Mouse (Mus musculus): ENCODE results near the gene 1110059G10Rik. TPM values are rescaled to one million over a fixed set of nuclear protein-coding genes. Genes with fewer than 3 reads are reported as not detected.

1110059G10Rik gene
- total and polyA plus RNA-seq, 3 experiments, result 8.7 to 20.9 TPM; not detected in 1

- TF ChIP-seq POLR2AphosphoS2 (IDR thresholded peaks at IDR 0.05; ENCODE audit: low read length) (no peak), TCF12 (IDR thresholded peaks at IDR 0.05; ENCODE audit: low read depth, low read length) (no peak), ELF1 (IDR thresholded peaks at IDR 0.05; ENCODE audit: low read depth, low read length) (no peak)
- no peaks in the 10 kb centered on the region for H3K36me3 ChIP-seq (ENCODE audit: control insufficient read depth in 1 of 2, insufficient read depth in 2 of 2, low read length in 2 of 2)
- no peaks in the 10 kb centered on the region for H3K79me2 ChIP-seq (ENCODE audit: control insufficient read depth, insufficient read depth, low read length, poor library complexity)
- no peak overlapping the region for H3K27ac ChIP-seq (ENCODE audit: control insufficient read depth, low read depth, low read length)
- H3K4me3 ChIP-seq (ENCODE audit: control insufficient read depth in 1 of 2, insufficient read depth in 1 of 2, low read depth in 2 of 2, low read length in 2 of 2), result no peak overlapping the region
- H3K27me3 ChIP-seq (ENCODE audit: control insufficient read depth in 1 of 2, insufficient read depth in 2 of 2, low read length in 2 of 2), result no peaks in the 10 kb centered on the region
- H3K9me3 ChIP-seq (replicated peaks; ENCODE audit: insufficient read depth, low read length), result no peaks in the 10 kb centered on the region
- DNase-seq (ENCODE audit: low read depth, low spot score), result no peak
- H3K9ac ChIP-seq (ENCODE audit: control insufficient read depth, low read depth, low read length, poor library complexity, severe bottlenecking), result no peak overlapping the region
- no peaks in the 10 kb centered on the region for H3K4me1 ChIP-seq (ENCODE audit: control insufficient read depth in 1 of 2, insufficient read depth in 2 of 2, low read length in 2 of 2)
Observed at GRCm38 (mm10) chr9:122902717-122903535, 47.9 kb downstream of the 1110059G10Rik start.

GRCm38 (mm10) chr9:122901047-122901446 lies 49.8 kb downstream of the 1110059G10Rik start:
- DNase-seq (ENCODE audit: low read depth, low spot score), result no peak
- H3K9me3 ChIP-seq (replicated peaks; ENCODE audit: insufficient read depth, low read length), result no peaks in the 10 kb centered on the region
- no peaks in the 10 kb centered on the region for H3K36me3 ChIP-seq (ENCODE audit: control insufficient read depth in 1 of 2, insufficient read depth in 2 of 2, low read length in 2 of 2)
- H3K9ac ChIP-seq (ENCODE audit: control insufficient read depth, low read depth, low read length, poor library complexity, severe bottlenecking), result no peak overlapping the region
- H3K79me2 ChIP-seq (ENCODE audit: control insufficient read depth, insufficient read depth, low read length, poor library complexity), result no peaks in the 10 kb centered on the region
- no peaks in the 10 kb centered on the region for H3K4me1 ChIP-seq (ENCODE audit: control insufficient read depth in 1 of 2, insufficient read depth in 2 of 2, low read length in 2 of 2)
- H3K27me3 ChIP-seq (ENCODE audit: control insufficient read depth in 1 of 2, insufficient read depth in 2 of 2, low read length in 2 of 2), result no peaks in the 10 kb centered on the region
- TF ChIP-seq NELFE (IDR thresholded peaks at IDR 0.05; ENCODE audit: low read depth, low read length) (no peak), CHD2 (IDR thresholded peaks at IDR 0.05; ENCODE audit: low read length) (no peak), E2F4 (IDR thresholded peaks at IDR 0.05; ENCODE audit: borderline replicate concordance, low read depth, low read length) (no peak), GATA1 (IDR thresholded peaks at IDR 0.05; ENCODE audit: low read depth, low read length) (no peak), TBP (IDR thresholded peaks at IDR 0.05; ENCODE audit: low read depth, low read length) (no peak), POLR2AphosphoS5 (IDR thresholded peaks at IDR 0.05; ENCODE audit: borderline replicate concordance, low read depth, low read length) (no peak), JUND (IDR thresholded peaks at IDR 0.05; ENCODE audit: low read depth, low read length) (no peak), SIN3A (IDR thresholded peaks at IDR 0.05; ENCODE audit: low read length) (no peak), POLR2A (IDR thresholded peaks at IDR 0.05; ENCODE audit: control insufficient read depth in 1 of 2, insufficient read depth in 1 of 2, low read depth in 1 of 2, low read length in 2 of 2, poor library complexity in 1 of 2) (no peak)
- H3K27ac ChIP-seq (ENCODE audit: control insufficient read depth, low read depth, low read length), result no peak overlapping the region
- no peak overlapping the region for H3K4me3 ChIP-seq (ENCODE audit: control insufficient read depth in 1 of 2, insufficient read depth in 1 of 2, low read depth in 2 of 2, low read length in 2 of 2)

Other genes starting within 250 kb of the 1110059G10Rik start
- gene Topaz1, start 203.7 kb downstream of the 1110059G10Rik start, total RNA-seq (2012; rRNA removed), result not detected in 2 replicates
- not detected for gene Topaz1, start 203.7 kb downstream of the 1110059G10Rik start, polyA plus RNA-seq (2012; ENCODE audit: insufficient read depth in 1 of 2, insufficient read length in 2 of 2, low read depth in 1 of 2, low replicate concordance in 2 of 2, missing spikeins in 1 of 2)
- gene Tcaim, start 145.5 kb downstream of the 1110059G10Rik start, total RNA-seq (2012; rRNA removed), result 2.7 and 4.0 TPM in 2 replicates
- gene Tcaim, start 145.5 kb downstream of the 1110059G10Rik start, polyA plus RNA-seq (2012; ENCODE audit: insufficient read depth in 1 of 2, insufficient read length in 2 of 2, low read depth in 1 of 2, low replicate concordance in 2 of 2, missing spikeins in 1 of 2), result 1 to 10 TPM in 1 of 2 experiments, not detected in 1; 3.6 TPM
- gene Gm35549, start 107.0 kb downstream of the 1110059G10Rik start, total RNA-seq (2012; rRNA removed), result not detected in 2 replicates
- gene Gm35549, start 107.0 kb downstream of the 1110059G10Rik start, polyA plus RNA-seq (2012; ENCODE audit: insufficient read depth in 1 of 2, insufficient read length in 2 of 2, low read depth in 1 of 2, low replicate concordance in 2 of 2, missing spikeins in 1 of 2), result under 1 TPM in 1 of 2 experiments, not detected in 1; 0.31 TPM
- 50.9 and 61.5 TPM in 2 replicates for gene Zfp445, start 85.0 kb downstream of the 1110059G10Rik start, total RNA-seq (2012; rRNA removed)
- 10 to 100 TPM; 25.4 to 45.5 TPM for gene Zfp445, start 85.0 kb downstream of the 1110059G10Rik start, polyA plus RNA-seq (2012; ENCODE audit: insufficient read depth in 1 of 2, insufficient read length in 2 of 2, low read depth in 1 of 2, low replicate concordance in 2 of 2, missing spikeins in 1 of 2)
- gene Zkscan7, start 65.3 kb downstream of the 1110059G10Rik start, total RNA-seq (2012; rRNA removed), result 1.3 TPM in 2 replicates
- gene Zkscan7, start 65.3 kb downstream of the 1110059G10Rik start, polyA plus RNA-seq (2012; ENCODE audit: insufficient read depth in 1 of 2, insufficient read length in 2 of 2, low read depth in 1 of 2, low replicate concordance in 2 of 2, missing spikeins in 1 of 2), result under 1 TPM in 1 of 2 experiments, not detected in 1; 0.85 TPM
- gene Zfp105, start 27.9 kb downstream of the 1110059G10Rik start, total RNA-seq (2012; rRNA removed), result not detected in 2 replicates
- gene Zfp105, start 27.9 kb downstream of the 1110059G10Rik start, polyA plus RNA-seq (2012; ENCODE audit: insufficient read depth in 1 of 2, insufficient read length in 2 of 2, low read depth in 1 of 2, low replicate concordance in 2 of 2, missing spikeins in 1 of 2), result not detected
- 48.0 and 54.4 TPM in 2 replicates for gene Kif15, start within 50 bp of the 1110059G10Rik start, total RNA-seq (2012; rRNA removed)
- gene Kif15, start within 50 bp of the 1110059G10Rik start, polyA plus RNA-seq (2012; ENCODE audit: insufficient read depth in 1 of 2, insufficient read length in 2 of 2, low read depth in 1 of 2, low replicate concordance in 2 of 2, missing spikeins in 1 of 2), result 10 to 100 TPM in 1 of 2 experiments, not detected in 1; 81.7 TPM
- gene Tmem42, start 70.3 kb upstream of the 1110059G10Rik start, total RNA-seq (2012; rRNA removed), result 11.5 and 14.6 TPM in 2 replicates
- 10 to 100 TPM in 1 of 2 experiments, not detected in 1; 15.0 TPM for gene Tmem42, start 70.3 kb upstream of the 1110059G10Rik start, polyA plus RNA-seq (2012; ENCODE audit: insufficient read depth in 1 of 2, insufficient read length in 2 of 2, low read depth in 1 of 2, low replicate concordance in 2 of 2, missing spikeins in 1 of 2)
- gene Tgm4, start 83.7 kb upstream of the 1110059G10Rik start, total RNA-seq (2012; rRNA removed), result 0.65 and 0.96 TPM in 2 replicates
- under 1 TPM in 1 of 2 experiments, not detected in 1; 0.42 TPM for gene Tgm4, start 83.7 kb upstream of the 1110059G10Rik start, polyA plus RNA-seq (2012; ENCODE audit: insufficient read depth in 1 of 2, insufficient read length in 2 of 2, low read depth in 1 of 2, low replicate concordance in 2 of 2, missing spikeins in 1 of 2)
- 51.7 and 51.8 TPM in 2 replicates for gene Zdhhc3, start 162.2 kb upstream of the 1110059G10Rik start, total RNA-seq (2012; rRNA removed)
- 10 to 100 TPM; 92.0 to 98.1 TPM for gene Zdhhc3, start 162.2 kb upstream of the 1110059G10Rik start, polyA plus RNA-seq (2012; ENCODE audit: insufficient read depth in 1 of 2, insufficient read length in 2 of 2, low read depth in 1 of 2, low replicate concordance in 2 of 2, missing spikeins in 1 of 2)
- 181 and 196 TPM in 2 replicates for gene Exosc7, start 162.2 kb upstream of the 1110059G10Rik start, total RNA-seq (2012; rRNA removed)
- gene Exosc7, start 162.2 kb upstream of the 1110059G10Rik start, polyA plus RNA-seq (2012; ENCODE audit: insufficient read depth in 1 of 2, insufficient read length in 2 of 2, low read depth in 1 of 2, low replicate concordance in 2 of 2, missing spikeins in 1 of 2), result 100 to 1,000 TPM in 1 of 2 experiments, not detected in 1; 162 TPM
- not detected in 2 replicates for gene Clec3b, start 199.9 kb upstream of the 1110059G10Rik start, total RNA-seq (2012; rRNA removed)
- under 1 TPM in 1 of 2 experiments, not detected in 1; 0.24 TPM for gene Clec3b, start 199.9 kb upstream of the 1110059G10Rik start, polyA plus RNA-seq (2012; ENCODE audit: insufficient read depth in 1 of 2, insufficient read length in 2 of 2, low read depth in 1 of 2, low replicate concordance in 2 of 2, missing spikeins in 1 of 2)

Measured in MEL (cell line).